Comparison of ENCODE assay signal across 8 mouse cellular contexts in the genomic region with DNA sequence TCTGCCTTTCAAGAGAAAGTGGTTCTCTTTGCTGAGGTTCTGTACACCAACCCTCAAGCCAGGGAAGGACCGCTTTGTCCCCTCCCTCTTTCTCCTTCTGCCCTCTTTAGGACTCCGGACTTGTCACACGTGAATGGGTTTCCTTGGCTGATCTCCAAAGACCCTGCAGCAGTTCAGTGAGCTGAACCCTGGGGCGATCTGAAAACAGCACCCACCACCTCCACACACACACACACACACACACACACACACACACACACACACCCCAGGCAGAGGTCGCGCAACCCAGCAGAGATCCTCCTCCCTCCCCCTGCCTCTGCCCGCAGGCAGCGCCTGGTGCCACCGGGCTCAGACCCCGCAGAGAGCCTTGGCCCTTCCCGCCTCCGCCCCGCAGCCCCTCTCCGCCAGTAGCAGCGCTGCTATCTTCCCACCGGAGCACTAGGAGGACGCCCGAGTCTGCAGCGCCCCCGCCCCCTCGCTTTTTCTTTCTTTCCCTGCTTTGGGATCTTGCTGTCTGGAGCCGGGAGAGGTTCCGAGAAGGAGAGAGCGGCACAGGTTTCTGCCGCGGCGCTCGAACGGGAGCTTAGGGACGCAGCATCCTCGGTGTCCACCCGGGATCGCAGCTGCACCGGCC. TPM values are rescaled to one million over a fixed set of nuclear protein-coding genes. Genes with fewer than 3 reads are reported as not detected.
DNase-seq lines count a peak whose midpoint lies in the region; ATAC-seq lines count a peak whose summit lies in the region.

A gene (plus strand): TSS at position 252 of the 634 bp plus-strand sequence.

- peak within 1 kb of the TSS; percentile 88 for H3K4me2 ChIP-seq in forebrain, embryonic 16.5 days (ENCODE audit: low read length)

- no peak for DNase-seq in heart, embryonic 10.5 days (ENCODE audit: low spot score)
- no peak for DNase-seq in heart, adult 11 months
- peak; percentile 96 for DNase-seq in kidney, adult 9 months
- peak; percentile 11 for DNase-seq in liver
- peak; percentile 43 for DNase-seq in right cerebral cortex, adult 18-20 months
- DNase-seq in spleen, postnatal 36 days (ENCODE audit: low spot score in 2 of 2) = no peak

- H3K27me3 ChIP-seq in heart, embryonic 10.5 days (ENCODE audit: insufficient read depth, poor library complexity, severe bottlenecking) = peaks cover 68% of the 10 kb centered on the region
- peaks cover 7% of the 10 kb centered on the region for H3K27me3 ChIP-seq in forebrain, embryonic 16.5 days (replicated peaks; ENCODE audit: control insufficient read depth, insufficient read depth, low read length)

- H3K9me3 ChIP-seq in heart, embryonic 10.5 days = no peaks in the 10 kb centered on the region
- no peaks in the 10 kb centered on the region for H3K9me3 ChIP-seq in forebrain, embryonic 16.5 days (ENCODE audit: control insufficient read depth, low read length)

- H3K36me3 ChIP-seq in heart, embryonic 10.5 days = no peaks in the 10 kb centered on the region
- H3K36me3 ChIP-seq in forebrain, embryonic 16.5 days (ENCODE audit: control insufficient read depth, insufficient read depth) = no peaks in the 10 kb centered on the region

- under 1% methylated on average over 34 of the region's 34 CpGs for WGBS in heart, embryonic 10.5 days
- WGBS in forebrain, embryonic 16.5 days = 0% methylated on average over 26 of the region's 34 CpGs

- peak within 1 kb of the TSS; percentile 82 for H3K9ac ChIP-seq in forebrain, embryonic 16.5 days (replicated peaks; ENCODE audit: low read depth, low read length)

- H3K4me3 ChIP-seq in heart, embryonic 10.5 days = peak within 1 kb of the TSS; percentile 68
- H3K4me3 ChIP-seq in brown adipose tissue, adult 24 weeks (ENCODE audit: insufficient read depth, low read depth, low read length) = peak within 1 kb of the TSS; percentile 54
- peak within 1 kb of the TSS; percentile 88 for H3K4me3 ChIP-seq in forebrain, embryonic 16.5 days (replicated peaks; ENCODE audit: low read length)

- H3K27ac ChIP-seq in heart, embryonic 10.5 days = no peak within 1 kb of the TSS
- H3K27ac ChIP-seq in brown adipose tissue, adult 24 weeks (replicated peaks; ENCODE audit: low read depth, low read length) = no peak within 1 kb of the TSS
- H3K27ac ChIP-seq in forebrain, embryonic 16.5 days (ENCODE audit: low read length) = peak within 1 kb of the TSS; percentile 75

- peak; percentile 71 for ATAC-seq in forebrain, embryonic 16.5 days

- H3K4me1 ChIP-seq in heart, embryonic 10.5 days = peaks cover 14% of the 10 kb centered on the region
- H3K4me1 ChIP-seq in brown adipose tissue, adult 24 weeks (ENCODE audit: control insufficient read depth, insufficient read depth, insufficient read length, low read length) = no peaks in the 10 kb centered on the region
- peaks cover 33% of the 10 kb centered on the region for H3K4me1 ChIP-seq in forebrain, embryonic 16.5 days (replicated peaks; ENCODE audit: control insufficient read depth, insufficient read depth, low read length)

RNA-seq across cellular contexts. Expression of the gene that starts here (rescaled TPM):
- 0.46 and 0.59 TPM in 2 replicates for polyA plus RNA-seq in heart, embryonic 10.5 days (2016; fragmentation: Nextera tagmentation; extraction: Ambion mirVana)
- not detected in 2 replicates for polyA plus RNA-seq in brown adipose tissue, adult 24 weeks (2012; ENCODE audit: insufficient read depth, insufficient read length, missing spikeins)
- 9.9 and 12.1 TPM in 2 replicates for polyA plus RNA-seq in forebrain, embryonic 16.5 days (2015; fragmentation: Nextera tagmentation; extraction: Ambion mirVana)

Comparison
In these comparisons a context has a peak if more than half of its experiments do, and no peak if none do; other contexts are left out.
1. DNase-seq: peak in kidney, adult 9 months (single experiment), liver (single experiment) and right cerebral cortex, adult 18-20 months (single experiment); none in heart, embryonic 10.5 days (single experiment), heart, adult 11 months (single experiment) and spleen, postnatal 36 days (0 of 2).
2. Peak in every context shown above with its lines, with median percentiles within 50 percentile points of each other: H3K4me3 ChIP-seq.